Mouse (Mus musculus) yolk sac, embryonic 10.5 days (tissue): Measurements from ENCODE around the gene 4930432K21Rik.

ENCODE experiments used
- DNase-seq: peaks from one replicate; pipeline ENCODE4 v3.0.0-alpha.2; 2017; ENCODE audit warnings: low spot score

Gene 4930432K21Rik

GRCm38 (mm10) chr8:84148531-84148850 is 666 bp downstream of the 4930432K21Rik start:
- no peak for DNase-seq

- no peak for DNase-seq
Observed at GRCm38 (mm10) chr8:84149181-84149580, 1.4 kb downstream of the 4930432K21Rik start.

- no peak for DNase-seq
Observed at GRCm38 (mm10) chr8:84157620-84158019, 9.8 kb downstream of the 4930432K21Rik start.

- no peak for DNase-seq
Observed at GRCm38 (mm10) chr8:84167696-84168095, 19.9 kb downstream of the 4930432K21Rik start.

- no peak for DNase-seq
Observed at GRCm38 (mm10) chr8:84170096-84170495, 22.3 kb downstream of the 4930432K21Rik start.

- no peak for DNase-seq
Observed at GRCm38 (mm10) chr8:84173861-84174260, 26.0 kb downstream of the 4930432K21Rik start.

GRCm38 (mm10) chr8:84176560-84176959 is 28.7 kb downstream of the 4930432K21Rik start:
- DNase-seq = no peak

- no peak for DNase-seq
Observed at GRCm38 (mm10) chr8:84177405-84177804, 29.6 kb downstream of the 4930432K21Rik start.

- DNase-seq = no peak
Observed at GRCm38 (mm10) chr8:84178592-84178991, 30.8 kb downstream of the 4930432K21Rik start.

- DNase-seq = no peak
Observed at GRCm38 (mm10) chr8:84179946-84180345, 32.1 kb downstream of the 4930432K21Rik start.

GRCm38 (mm10) chr8:84180530-84181190 is 32.8 kb downstream of the 4930432K21Rik start:
- peak; percentile 77 for DNase-seq

- no peak for DNase-seq
Observed at GRCm38 (mm10) chr8:84182833-84183232, 35.0 kb downstream of the 4930432K21Rik start.

- DNase-seq = no peak
Observed at GRCm38 (mm10) chr8:84183261-84184084, 35.6 kb downstream of the 4930432K21Rik start.

GRCm38 (mm10) chr8:84184085-84185043 is 36.5 kb downstream of the 4930432K21Rik start:
- no peak for DNase-seq

GRCm38 (mm10) chr8:84185117-84185516 is 37.3 kb downstream of the 4930432K21Rik start, which contains the start of gene Nanos3:
Gene Nanos3 (minus strand): TSS chr8:84185217.
- no peak for DNase-seq

GRCm38 (mm10) chr8:84186547-84186946 is 38.7 kb downstream of the 4930432K21Rik start:
- peak; percentile 70 for DNase-seq

- peak; percentile 77 for DNase-seq
Observed at GRCm38 (mm10) chr8:84187065-84187755, 39.4 kb downstream of the 4930432K21Rik start.

- DNase-seq = peak; percentile 81
Observed at GRCm38 (mm10) chr8:84188671-84189070, 40.8 kb downstream of the 4930432K21Rik start.

GRCm38 (mm10) chr8:84189603-84190002 is 41.8 kb downstream of the 4930432K21Rik start:
- DNase-seq = no peak

GRCm38 (mm10) chr8:84190191-84190867 is 42.5 kb downstream of the 4930432K21Rik start:
- no peak for DNase-seq

- peak; percentile 83 for DNase-seq
Observed at GRCm38 (mm10) chr8:84192023-84192422, 44.2 kb downstream of the 4930432K21Rik start.
